Mouse (Mus musculus) monocyte, adult 5-6 weeks (primary cell): ENCODE measurements around the gene Rad51b. TPM values are rescaled to one million over a fixed set of nuclear protein-coding genes. Genes with fewer than 3 reads are reported as not detected.

Source experiments
- ATAC-seq: fragments of 153-309, 156-312 bp; replicated peaks from 2 replicates; pipeline ENCODE4 v1.8.0; 2017; ENCODE audit warnings: mild to moderate bottlenecking; ENCODE audit not compliant: low TSS enrichment, insufficient number of reproducible peaks, severe bottlenecking, poor library complexity, low FRiP score
- total RNA-seq: library from RNA; stranded (forward); fragments of 200-1000, 200-491, 200-594 nt; gene quantifications from 3 replicates; pipeline ENCODE4 v1.2.3, GENCODE M21; 2017

The Rad51b gene
- total RNA-seq, 1 experiment from 2014 or later = not detected

GRCm38 (mm10) chr12:79579837-79580236 lies 282.8 kb downstream of the Rad51b start:
- no peak for ATAC-seq

GRCm38 (mm10) chr12:79584556-79585307 lies 287.6 kb downstream of the Rad51b start:
- ATAC-seq = no peak

GRCm38 (mm10) chr12:79585336-79585735 lies 288.3 kb downstream of the Rad51b start:
- ATAC-seq = no peak

- ATAC-seq = no peak
These were observed 291.7 kb downstream of the Rad51b start for GRCm38 (mm10) chr12:79588831-79589230.

GRCm38 (mm10) chr12:79592206-79592605 lies 295.1 kb downstream of the Rad51b start:
- ATAC-seq = no peak

GRCm38 (mm10) chr12:79596842-79597241 lies 299.8 kb downstream of the Rad51b start:
- ATAC-seq = no peak

GRCm38 (mm10) chr12:79597351-79597750 lies 300.3 kb downstream of the Rad51b start:
- no peak for ATAC-seq

GRCm38 (mm10) chr12:79597786-79598185 lies 300.7 kb downstream of the Rad51b start:
- no peak for ATAC-seq

GRCm38 (mm10) chr12:79598496-79598895 lies 301.4 kb downstream of the Rad51b start:
- no peak for ATAC-seq

GRCm38 (mm10) chr12:79598901-79599300 lies 301.8 kb downstream of the Rad51b start:
- ATAC-seq = no peak

GRCm38 (mm10) chr12:79600149-79600769 lies 303.2 kb downstream of the Rad51b start:
- ATAC-seq = no peak

GRCm38 (mm10) chr12:79602641-79603040 lies 305.6 kb downstream of the Rad51b start:
- no peak for ATAC-seq

- ATAC-seq = no peak
These were observed 307.8 kb downstream of the Rad51b start for GRCm38 (mm10) chr12:79604850-79605249.

- no peak for ATAC-seq
These were observed 309.1 kb downstream of the Rad51b start for GRCm38 (mm10) chr12:79606197-79606631.

- no peak for ATAC-seq
These were observed 312.4 kb downstream of the Rad51b start for GRCm38 (mm10) chr12:79609399-79610010.

GRCm38 (mm10) chr12:79610511-79611103 lies 313.5 kb downstream of the Rad51b start:
- no peak for ATAC-seq

- ATAC-seq = no peak
These were observed 314.6 kb downstream of the Rad51b start for GRCm38 (mm10) chr12:79611665-79612064.

- peak; percentile 85 for ATAC-seq
These were observed 315.4 kb downstream of the Rad51b start for GRCm38 (mm10) chr12:79612334-79613060.
